Mouse (Mus musculus) myocyte (in vitro differentiated cells): ENCODE results near the gene Tpra1. TPM values are rescaled to one million over a fixed set of nuclear protein-coding genes. Genes with fewer than 3 reads are reported as not detected.
A peak's percentile ranks its signal among the peaks of the same experiment; 100 is the strongest.

Experiments
- H3K27me3 ChIP-seq: one replicate; pipeline ENCODE4 v1.6.1; 2011; ENCODE audit not compliant: control insufficient read depth, insufficient read depth, insufficient read length
- H3K36me3 ChIP-seq: one replicate; pipeline ENCODE4 v1.6.1; 2011; ENCODE audit not compliant: control insufficient read depth, insufficient read depth
- H3K4me2 ChIP-seq: one replicate; pipeline ENCODE4 v1.6.1; 2011; ENCODE audit warnings: low read depth, control low read depth
- H3K4me3 ChIP-seq: one replicate; pipeline ENCODE4 v1.5.1; 2011; ENCODE audit warnings: mild to moderate bottlenecking, control low read depth, moderate library complexity
- H3K79me2 ChIP-seq: one replicate; pipeline ENCODE4 v1.6.1; 2011; ENCODE audit not compliant: control insufficient read depth, insufficient read depth
- H3ac ChIP-seq: one replicate; pipeline ENCODE4 v1.6.1; 2011; ENCODE audit not compliant: control insufficient read depth, insufficient read length
- CEBPB ChIP-seq: IDR thresholded peaks from 2 replicates; pipeline ENCODE4 v1.6.1; 2011; ENCODE audit warnings: mild to moderate bottlenecking, moderate library complexity; ENCODE audit not compliant: poor library complexity, insufficient read depth, severe bottlenecking
- E2F4 ChIP-seq: IDR thresholded peaks from one replicate; pipeline ENCODE4 v1.6.1; 2011; ENCODE audit warnings: mild to moderate bottlenecking, control low read depth, moderate library complexity; ENCODE audit not compliant: insufficient read depth
- MAX ChIP-seq: IDR thresholded peaks from one replicate; pipeline ENCODE4 v1.6.1; 2011; ENCODE audit warnings: low read depth, mild to moderate bottlenecking, control low read depth
- MYOD1 ChIP-seq, 3 experiments: IDR thresholded peaks; one replicate each; pipeline ENCODE4 v1.6.1; 2011; ENCODE audit warnings: control low read depth in 2 of 3, low read depth in 2 of 3, mild to moderate bottlenecking in 2 of 3, moderate library complexity in 1 of 3; ENCODE audit not compliant: insufficient read length in 2 of 3, control insufficient read depth in 1 of 3
- MYOG ChIP-seq, 3 experiments: IDR thresholded peaks; one replicate each; pipeline ENCODE4 v1.6.1; 2011; ENCODE audit warnings: control low read depth in 2 of 3, low read depth in 2 of 3, mild to moderate bottlenecking in 2 of 3; ENCODE audit not compliant: insufficient read length in 2 of 3, control insufficient read depth in 1 of 3, insufficient read depth in 1 of 3
- POLR2A ChIP-seq: IDR thresholded peaks from one replicate; pipeline ENCODE4 v1.6.1; 2011; ENCODE audit warnings: low read depth, mild to moderate bottlenecking, control low read depth, moderate library complexity; ENCODE audit not compliant: insufficient read length
- POLR2AphosphoS2 ChIP-seq: IDR thresholded peaks from one replicate; pipeline ENCODE4 v1.6.1; 2011; ENCODE audit warnings: low read depth, control low read depth; ENCODE audit not compliant: insufficient read length
- REST ChIP-seq: IDR thresholded peaks from one replicate; pipeline ENCODE4 v1.6.1; 2011; ENCODE audit warnings: mild to moderate bottlenecking, control low read depth, moderate library complexity; ENCODE audit not compliant: insufficient read depth, insufficient read length
- SRF ChIP-seq: IDR thresholded peaks from one replicate; pipeline ENCODE4 v1.6.1; 2011; ENCODE audit warnings: low read depth; ENCODE audit not compliant: control insufficient read depth, insufficient read length
- TCF12 ChIP-seq: IDR thresholded peaks from one replicate; pipeline ENCODE4 v1.6.1; 2011; ENCODE audit warnings: mild to moderate bottlenecking, control low read depth; ENCODE audit not compliant: poor library complexity, insufficient read depth, severe bottlenecking
- TCF3 ChIP-seq: IDR thresholded peaks from one replicate; pipeline ENCODE4 v1.6.1; 2011; ENCODE audit warnings: low read depth, control low read depth; ENCODE audit not compliant: insufficient read length
- USF1 ChIP-seq: IDR thresholded peaks from one replicate; pipeline ENCODE4 v1.6.1; 2011; ENCODE audit warnings: low read depth, mild to moderate bottlenecking, control low read depth, moderate library complexity
- polyA plus RNA-seq: library from polyadenylated mRNA; unstranded; fragments of >200 nt; fragmentation: generic; extraction: Trizol; gene quantifications from one replicate; pipeline ENCODE4 v1.2.1, GENCODE M21; 2012; ENCODE audit warnings: missing spikeins

The Tpra1 gene
- polyA plus RNA-seq, 1 experiment, result 27.3 TPM

DNA sequence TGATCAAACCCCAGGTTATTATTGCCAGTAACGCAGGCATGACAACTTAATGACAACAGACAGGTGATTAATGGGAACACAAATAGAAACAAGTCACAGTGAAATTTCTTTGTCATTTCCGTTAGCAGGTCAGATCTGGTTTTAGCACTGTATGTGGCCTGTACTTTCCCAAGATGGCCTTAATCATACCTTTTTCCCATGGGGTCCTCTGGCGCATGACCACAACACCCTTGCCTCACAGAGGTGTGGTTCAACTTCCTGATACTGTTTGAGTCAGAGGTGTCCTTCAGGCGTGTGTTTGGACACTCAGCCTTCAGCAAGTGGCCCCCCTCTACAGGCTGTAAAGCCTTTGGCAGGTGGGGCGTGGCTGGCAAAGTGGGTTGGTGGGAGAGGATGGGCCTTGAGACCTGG lies 55.8 kb downstream of the Tpra1 start:
- Histone ChIP-seq H3K4me3 (no peak overlapping the region), H3K4me2 (no peak overlapping the region), H3ac (no peak overlapping the region), H3K27me3 (no peaks in the 10 kb centered on the region), H3K79me2 (no peaks in the 10 kb centered on the region), H3K36me3 (no peaks in the 10 kb centered on the region)
- no peak for TF ChIP-seq MYOD1 (IDR thresholded peaks at IDR 0.05; ENCODE audit: control insufficient read depth in 1 of 3, insufficient read length in 2 of 3, low read depth in 2 of 3)
- no peak for TF ChIP-seq USF1
- TF ChIP-seq CEBPB, result no peak
- no peak for TF ChIP-seq MYOG (IDR thresholded peaks at IDR 0.05; ENCODE audit: control insufficient read depth in 1 of 3, insufficient read depth in 1 of 3, insufficient read length in 2 of 3, low read depth in 2 of 3)
- TF ChIP-seq REST, result no peak
- TF ChIP-seq TCF3, result no peak
- TF ChIP-seq SRF, result no peak
- TF ChIP-seq MAX, result no peak
- no peak for TF ChIP-seq POLR2A
- no peak for TF ChIP-seq E2F4
- no peak for TF ChIP-seq POLR2AphosphoS2
- TF ChIP-seq TCF12, result no peak

DNA sequence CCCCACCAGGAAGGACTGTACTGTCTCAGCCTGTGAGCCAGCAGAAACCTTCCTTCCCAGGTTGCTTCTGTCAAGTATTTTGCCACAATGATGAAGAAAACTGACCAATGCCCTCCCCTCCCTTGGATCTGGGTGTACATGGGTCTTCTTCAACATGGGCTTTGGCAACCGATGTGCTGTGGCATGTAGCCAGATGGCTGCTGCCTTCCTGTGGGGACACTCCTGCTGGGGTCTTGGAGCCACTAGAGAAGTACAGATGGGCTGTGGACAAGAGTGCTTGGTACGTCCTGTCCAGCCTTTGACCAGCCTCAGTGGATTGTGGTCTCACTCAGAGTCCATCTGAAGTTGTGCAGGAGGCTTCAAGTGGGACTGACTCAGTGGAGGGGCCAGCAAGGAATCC lies 56.3 kb downstream of the Tpra1 start:
- TF ChIP-seq POLR2A, result no peak
- no peak for TF ChIP-seq SRF
- no peak for TF ChIP-seq TCF12
- no peak for TF ChIP-seq MYOD1 (IDR thresholded peaks at IDR 0.05; ENCODE audit: control insufficient read depth in 1 of 3, insufficient read length in 2 of 3, low read depth in 2 of 3)
- TF ChIP-seq TCF3, result no peak
- TF ChIP-seq E2F4, result no peak
- TF ChIP-seq MYOG (IDR thresholded peaks at IDR 0.05; ENCODE audit: control insufficient read depth in 1 of 3, insufficient read depth in 1 of 3, insufficient read length in 2 of 3, low read depth in 2 of 3), result no peak
- H3K79me2 ChIP-seq, result no peaks in the 10 kb centered on the region
- H3K4me3 ChIP-seq, result no peak overlapping the region

DNA sequence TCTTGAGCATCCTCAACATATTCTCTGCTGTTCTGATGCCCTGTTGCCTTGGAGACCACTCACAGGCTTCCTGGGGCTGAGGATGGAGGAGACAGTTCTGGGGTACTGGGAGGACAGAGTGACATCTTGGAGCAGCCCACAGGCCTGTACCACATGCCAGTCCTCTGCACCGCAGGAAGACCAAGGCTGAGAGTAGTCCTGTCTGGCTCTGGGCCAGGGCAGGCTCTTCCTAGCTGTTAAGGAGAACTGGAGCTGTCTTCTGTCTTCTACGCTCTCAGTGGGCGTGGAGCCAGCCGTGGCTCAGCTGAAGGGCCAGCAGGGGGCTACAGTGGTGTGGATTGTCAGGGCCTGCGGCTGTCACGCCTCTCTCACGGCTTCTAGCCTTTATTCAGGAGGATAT lies 57.8 kb downstream of the Tpra1 start:
- no peak overlapping the region for H3ac ChIP-seq
- no peak overlapping the region for H3K4me3 ChIP-seq
- no peak overlapping the region for H3K4me2 ChIP-seq
- H3K27me3 ChIP-seq, result no peaks in the 10 kb centered on the region
- no peaks in the 10 kb centered on the region for H3K79me2 ChIP-seq
- H3K36me3 ChIP-seq, result no peaks in the 10 kb centered on the region
- no peak for TF ChIP-seq MAX
- TF ChIP-seq CEBPB, result no peak
- no peak for TF ChIP-seq REST
- TF ChIP-seq USF1, result no peak
- TF ChIP-seq MYOG (IDR thresholded peaks at IDR 0.05; ENCODE audit: control insufficient read depth in 1 of 3, insufficient read depth in 1 of 3, insufficient read length in 2 of 3, low read depth in 2 of 3), result no peak
- TF ChIP-seq SRF, result no peak
- no peak for TF ChIP-seq E2F4
- no peak for TF ChIP-seq MYOD1 (IDR thresholded peaks at IDR 0.05; ENCODE audit: control insufficient read depth in 1 of 3, insufficient read length in 2 of 3, low read depth in 2 of 3)

More for the DNA sequence above, 56.3 kb downstream of the Tpra1 start:
- Histone ChIP-seq H3K36me3 (no peaks in the 10 kb centered on the region), H3K27me3 (no peaks in the 10 kb centered on the region), H3ac (no peak overlapping the region), H3K4me2 (no peak overlapping the region)

DNA sequence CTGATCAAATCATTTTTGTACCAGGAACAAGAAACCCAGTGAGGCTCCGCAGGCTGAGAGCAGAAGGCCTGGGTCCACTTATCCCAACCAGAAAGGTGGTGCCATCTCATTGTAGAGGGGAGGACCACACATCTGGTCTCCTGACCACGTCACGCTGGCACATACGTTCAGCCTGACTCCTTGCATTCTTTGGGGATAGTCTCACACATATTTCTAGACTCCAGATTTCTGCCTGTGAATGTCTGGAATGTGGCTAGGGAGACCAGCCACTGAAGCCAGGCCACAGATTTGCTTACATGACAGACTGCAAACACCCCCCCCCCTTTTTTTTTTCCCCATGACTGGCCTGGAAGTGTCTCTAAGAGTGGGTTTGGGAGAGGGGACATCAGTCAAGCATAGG lies 58.9 kb downstream of the Tpra1 start:
- Histone ChIP-seq H3K79me2 (no peaks in the 10 kb centered on the region), H3ac (no peak overlapping the region), H3K4me2 (peak overlapping the region; percentile 7), H3K27me3 (no peaks in the 10 kb centered on the region), H3K4me3 (no peak overlapping the region), H3K36me3 (no peaks in the 10 kb centered on the region)
- no peak for TF ChIP-seq USF1
- peak in 1 of 3 experiments; percentile 31 for TF ChIP-seq MYOD1 (IDR thresholded peaks at IDR 0.05; ENCODE audit: control insufficient read depth in 1 of 3, insufficient read length in 2 of 3, low read depth in 2 of 3)
- peak in 1 of 3 experiments; percentile 11 for TF ChIP-seq MYOG (IDR thresholded peaks at IDR 0.05; ENCODE audit: control insufficient read depth in 1 of 3, insufficient read depth in 1 of 3, insufficient read length in 2 of 3, low read depth in 2 of 3)

Other genes with a start within 250 kb of the Tpra1 start
- gene Mgll, start 177.8 kb upstream of the Tpra1 start, polyA plus RNA-seq, result 4.7 TPM
- gene Abtb1, start 60.3 kb upstream of the Tpra1 start, polyA plus RNA-seq, result 23.6 TPM
- gene Podxl2, start 27.2 kb upstream of the Tpra1 start, polyA plus RNA-seq, result 3.4 TPM
- 42.1 TPM for gene Mcm2, start 3.5 kb upstream of the Tpra1 start, polyA plus RNA-seq